Mouse (Mus musculus) liver, adult 2 months (tissue): ENCODE measurements at regions not wholly inside any gene's neighbourhood (a gene's known extent, or its start where the extent isn't known, plus 50 kb on each side); places are given as distances from the start of the nearest gene placed in this dataset.

ENCODE experiments used
- CTCF ChIP-seq: fragments of 200-500 bp; IDR thresholded peaks from 2 replicates; pipeline ENCODE4 v1.5.1; 2011; ENCODE audit warnings: low read depth, low read length, control low read depth
- POLR2A ChIP-seq: fragments of 200-500 bp; IDR thresholded peaks from 2 replicates; pipeline ENCODE4 v1.6.1; 2011; ENCODE audit warnings: low read length, control low read depth; ENCODE audit not compliant: insufficient read depth; ENCODE audit errors: extremely low read depth

DNA sequence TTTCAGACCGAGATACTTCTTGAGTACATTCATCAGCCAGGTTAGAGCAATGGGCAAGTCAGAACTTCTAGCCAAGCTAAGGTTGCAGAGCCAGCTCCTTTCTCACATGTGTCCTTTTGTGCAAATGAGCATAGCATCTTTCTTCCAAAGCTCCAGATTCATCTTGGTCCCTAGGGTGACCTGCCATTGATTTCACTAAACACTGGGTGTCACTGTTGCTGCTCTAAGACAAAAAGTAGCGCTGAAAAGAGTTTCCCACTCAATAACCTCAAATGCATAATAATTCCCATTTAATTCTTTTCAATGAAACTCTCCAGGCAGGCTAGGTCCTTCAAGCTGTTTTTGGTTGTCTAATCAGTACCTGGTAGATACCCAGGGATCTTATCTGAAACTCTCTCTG lies 688.6 kb upstream of the BB014433 start:
- TF ChIP-seq CTCF (no peak), POLR2A (no peak)
